Mouse (Mus musculus) kidney, postnatal 36 days (tissue): Measurements from ENCODE around the gene 2310007B03Rik.
"Not testable (repeated sequence)": the region's sequence is repeated elsewhere in the genome, so short reads cannot be mapped to it uniquely, and the experiment has no call there.

Experiments used
- DNase-seq, 2 experiments: peaks; one replicate each; pipeline ENCODE4 v3.0.0; 2021 to 2022; ENCODE audit warnings: mixed read lengths in 2 of 2

The 2310007B03Rik gene

GRCm38 (mm10) chr1:93160501-93161133 is at the start of gene 2310007B03Rik:
TSS of gene 2310007B03Rik (minus strand) at chr1:93160948.
- DNase-seq: peak; percentile 80 to 85

GRCm38 (mm10) chr1:93210213-93210641 is 49.5 kb upstream of the 2310007B03Rik start:
- DNase-seq: peak; percentile 64 to 72

GRCm38 (mm10) chr1:93207536-93208064 is 46.9 kb upstream of the 2310007B03Rik start:
- peak; percentile 31 to 42 for DNase-seq

GRCm38 (mm10) chr1:93206277-93206970 is 45.7 kb upstream of the 2310007B03Rik start:
- DNase-seq: no peak

GRCm38 (mm10) chr1:93197916-93198315 is 37.2 kb upstream of the 2310007B03Rik start:
- DNase-seq: no peak

- not testable (repeated sequence) for DNase-seq
Measured at GRCm38 (mm10) chr1:93197454-93197853, 36.7 kb upstream of the 2310007B03Rik start.

- no peak for DNase-seq
Measured at GRCm38 (mm10) chr1:93194961-93195360, 34.2 kb upstream of the 2310007B03Rik start.

GRCm38 (mm10) chr1:93190726-93191305 is 30.1 kb upstream of the 2310007B03Rik start:
- DNase-seq: no peak

GRCm38 (mm10) chr1:93184071-93184828 is 23.5 kb upstream of the 2310007B03Rik start:
- DNase-seq: no peak

- DNase-seq: no peak
Measured at GRCm38 (mm10) chr1:93182281-93182680, 21.5 kb upstream of the 2310007B03Rik start.

- peak; percentile 41 to 54 for DNase-seq
Measured at GRCm38 (mm10) chr1:93176525-93177332, 16.0 kb upstream of the 2310007B03Rik start.

GRCm38 (mm10) chr1:93175849-93176248 is 15.1 kb upstream of the 2310007B03Rik start:
- DNase-seq: no peak

GRCm38 (mm10) chr1:93174399-93174798 is 13.7 kb upstream of the 2310007B03Rik start:
- peak; percentile 71 to 91 for DNase-seq

- no peak for DNase-seq
Measured at GRCm38 (mm10) chr1:93173665-93174064, 12.9 kb upstream of the 2310007B03Rik start.

- no peak for DNase-seq
Measured at GRCm38 (mm10) chr1:93168295-93168775, 7.6 kb upstream of the 2310007B03Rik start, which contains the start of gene Crocc2. TSS of gene Crocc2 (plus strand) at chr1:93168725.

- no peak for DNase-seq
Measured at GRCm38 (mm10) chr1:93166346-93167079, 5.8 kb upstream of the 2310007B03Rik start.

- DNase-seq: no peak
Measured at GRCm38 (mm10) chr1:93165447-93165846, 4.7 kb upstream of the 2310007B03Rik start.

GRCm38 (mm10) chr1:93162588-93162987 is 1.8 kb upstream of the 2310007B03Rik start:
- no peak for DNase-seq

- DNase-seq: no peak
Measured at GRCm38 (mm10) chr1:93161921-93162320, 1.2 kb upstream of the 2310007B03Rik start.

- no peak for DNase-seq
Measured at GRCm38 (mm10) chr1:93161350-93161749, 602 bp upstream of the 2310007B03Rik start.
